Mouse (Mus musculus) midbrain, embryonic 14.5 days (tissue): ENCODE data around the gene Cdh8. TPM values are rescaled to one million over a fixed set of nuclear protein-coding genes. Genes with fewer than 3 reads are reported as not detected.

Source experiments
- ATAC-seq: fragments of 200-750 bp; cut with Nextera tagmentation; 2 replicates; pipeline ENCODE4 v1.8.0; 2017; ENCODE audit warnings: moderate number of reproducible peaks, moderate library complexity; ENCODE audit not compliant: low FRiP score, low TSS enrichment
- DNase-seq: peaks from one replicate; pipeline ENCODE4 v3.0.0-alpha.2; 2015
- H3K27ac ChIP-seq: fragments of 300-500 bp; sonication (generic); replicated peaks from 2 replicates; pipeline ENCODE4 v1.5.1; 2014; ENCODE audit warnings: mild to moderate bottlenecking, low read depth, low read length, moderate library complexity
- H3K27me3 ChIP-seq: fragments of 300-500 bp; sonication (generic); 2 replicates; pipeline ENCODE4 v1.6.1; 2014; ENCODE audit warnings: low read length, control low read depth, mixed read lengths; ENCODE audit not compliant: control insufficient read depth, insufficient read depth
- H3K36me3 ChIP-seq: fragments of 300-500 bp; sonication (generic); 2 replicates; pipeline ENCODE4 v1.6.1; 2014; ENCODE audit warnings: low read length, control low read depth; ENCODE audit not compliant: control insufficient read depth, insufficient read depth
- H3K4me1 ChIP-seq: fragments of 300-500 bp; sonication (generic); 2 replicates; pipeline ENCODE4 v1.6.1; 2014; ENCODE audit warnings: mild to moderate bottlenecking, antibody characterized with exemption, low read length, control low read depth; ENCODE audit not compliant: control insufficient read depth, insufficient read depth
- H3K4me2 ChIP-seq: fragments of 300-500 bp; sonication (generic); 2 replicates; pipeline ENCODE4 v1.6.1; 2014; ENCODE audit warnings: mild to moderate bottlenecking, low read length, moderate library complexity
- H3K4me3 ChIP-seq: fragments of 300-500 bp; sonication (generic); replicated peaks from 2 replicates; pipeline ENCODE4 v1.5.1; 2014; ENCODE audit warnings: low read depth, low read length
- H3K9ac ChIP-seq: fragments of 300-500 bp; sonication (generic); replicated peaks from 2 replicates; pipeline ENCODE4 v1.6.1; 2014; ENCODE audit warnings: mild to moderate bottlenecking, low read length, moderate library complexity
- H3K9me3 ChIP-seq: fragments of 300-500 bp; sonication (generic); 2 replicates; pipeline ENCODE4 v1.6.1; 2016; ENCODE audit warnings: low read length, control low read depth, mixed read lengths; ENCODE audit not compliant: control insufficient read depth
- WGBS: fragments of 180-500 bp; shearing (Covaris S2); extraction: QIAGEN DNeasy Blood & Tissue Kit; methylation state at CpG from one replicate; pipeline ENCODE4 v1.1.7; 2014; 5-methylcytosine and 5-hydroxymethylcytosine counted together
- polyA plus RNA-seq: library from polyadenylated mRNA; unstranded; fragments of >200 nt; fragmentation: Nextera tagmentation; extraction: Ambion mirVana; gene quantifications from 2 replicates; pipeline ENCODE4 v1.2.1, GENCODE M21; 2014

Cdh8 gene
- 48.1 and 60.4 TPM in 2 replicates for polyA plus RNA-seq

DNA sequence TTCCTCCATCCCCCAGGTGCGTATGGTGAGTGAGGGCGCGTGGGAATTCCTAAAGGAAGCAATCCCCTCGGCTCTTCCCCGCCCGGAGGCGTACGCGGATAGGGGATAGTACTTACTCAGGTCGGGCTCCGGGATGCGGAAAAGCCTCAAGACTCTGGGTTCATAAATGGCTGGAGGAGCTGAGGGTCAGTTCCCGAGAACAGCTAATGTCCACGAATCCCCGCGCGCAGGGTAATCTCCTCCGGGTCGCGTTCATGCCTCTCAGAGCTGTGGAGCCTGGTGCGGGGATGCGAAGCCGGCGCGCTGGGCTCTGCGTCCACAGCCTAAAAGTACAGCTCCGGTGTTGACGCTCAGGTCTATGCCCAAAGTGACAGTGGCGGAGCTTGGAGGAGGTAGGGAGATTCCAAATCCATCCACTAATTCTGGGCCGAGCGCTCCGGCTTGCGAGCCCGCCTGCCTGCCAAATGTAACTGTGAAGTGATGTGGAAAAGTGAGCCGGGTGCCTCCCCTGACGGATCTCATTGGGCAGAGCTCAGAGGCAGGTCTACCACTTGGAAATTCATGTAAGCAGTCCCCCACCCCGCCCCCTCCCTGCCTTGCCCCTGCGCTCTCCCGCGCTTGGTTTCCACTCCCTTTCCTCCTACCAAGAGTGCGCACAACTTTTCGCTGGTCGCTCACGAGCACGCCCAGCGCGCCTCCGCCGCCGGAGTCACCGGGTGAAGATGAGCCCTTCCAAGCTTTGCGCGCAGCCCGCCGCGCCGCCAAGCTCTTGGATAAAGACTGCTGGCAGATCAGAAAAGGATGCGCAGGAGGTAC, at the start of gene Cdh8:
Cdh8 (minus strand) TSS at position 506 of the 816 bp plus-strand sequence.
- no peaks in the 10 kb centered on the region for H3K36me3 ChIP-seq
- no peaks in the 10 kb centered on the region for H3K9me3 ChIP-seq
- DNase-seq (peak; percentile 90), ATAC-seq (peak; percentile 77)
- H3K27me3 ChIP-seq: no peaks in the 10 kb centered on the region
- peak within 1 kb of the TSS; percentile 71 for H3K9ac ChIP-seq
- peaks cover 13% of the 10 kb centered on the region; the same call in 1 of the 2 replicates for H3K4me1 ChIP-seq
- peak within 1 kb of the TSS; percentile 93 for H3K4me2 ChIP-seq
- H3K4me3 ChIP-seq: peak within 1 kb of the TSS; percentile 68
- peak within 1 kb of the TSS; percentile 82 for H3K27ac ChIP-seq
- WGBS: under 1% methylated on average over 58 of the region's 58 CpGs

DNA sequence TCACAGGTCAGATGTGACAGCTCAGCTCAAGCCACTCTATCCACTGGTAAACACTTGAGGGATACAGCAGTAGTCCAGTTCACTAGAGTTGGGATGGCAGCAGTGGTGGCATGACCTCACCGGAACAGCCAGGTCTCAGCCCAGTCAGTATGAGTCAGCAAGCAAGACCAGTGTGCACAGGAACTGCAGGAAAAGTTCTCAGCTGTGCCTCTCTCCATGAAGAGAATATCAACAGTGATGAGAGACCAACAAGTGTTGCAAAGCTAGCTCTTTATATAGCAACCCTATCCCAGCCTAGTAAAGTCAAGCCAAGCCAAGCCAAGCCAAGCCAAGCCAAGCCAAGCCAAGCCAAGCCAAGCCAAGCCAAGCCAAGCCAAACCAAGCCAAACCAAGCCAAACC, 30.2 kb upstream of the Cdh8 start:
- ATAC-seq: no peak
- WGBS: 98% methylated on average over 1 of the region's 1 CpGs
- H3K27me3 ChIP-seq: no peaks in the 10 kb centered on the region
- no peak for DNase-seq
- H3K4me1 ChIP-seq: no peaks in the 10 kb centered on the region
- H3K4me2 ChIP-seq: no peak overlapping the region
- H3K9ac ChIP-seq: no peak overlapping the region
- no peak overlapping the region for H3K27ac ChIP-seq
- H3K9me3 ChIP-seq: no peaks in the 10 kb centered on the region
- no peak overlapping the region for H3K4me3 ChIP-seq
- no peaks in the 10 kb centered on the region for H3K36me3 ChIP-seq

DNA sequence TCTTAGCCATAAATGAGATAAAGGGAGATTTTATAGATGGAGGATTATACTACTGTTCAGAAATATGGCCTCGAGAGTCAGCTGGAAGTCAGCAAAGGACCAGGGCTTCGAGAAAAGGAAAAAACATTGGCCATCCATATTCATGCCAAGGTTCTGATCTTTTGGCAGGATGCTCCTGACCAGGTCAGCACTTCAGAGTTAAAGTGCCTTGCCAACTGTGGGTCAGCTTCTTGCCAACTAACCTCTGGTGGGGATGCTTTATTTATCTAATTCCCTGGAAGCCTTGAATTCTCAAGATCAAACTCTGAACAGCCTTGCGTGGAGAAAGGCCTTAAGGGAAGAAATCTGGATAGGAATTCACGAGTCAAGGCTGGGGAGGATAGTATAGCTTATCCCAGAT, 9.6 kb upstream of the Cdh8 start:
- Histone ChIP-seq H3K9me3 (no peaks in the 10 kb centered on the region), H3K27me3 (no peaks in the 10 kb centered on the region), H3K36me3 (no peaks in the 10 kb centered on the region), H3K4me3 (no peak overlapping the region), H3K9ac (no peak overlapping the region), H3K4me2 (no peak overlapping the region), H3K27ac (no peak overlapping the region), H3K4me1 (0 out of 2 replicates have a peak, but pooled peaks cover 4% of the 10 kb centered on the region)
- 84% methylated on average over 4 of the region's 4 CpGs for WGBS
- DNase-seq: no peak
- ATAC-seq: no peak

DNA sequence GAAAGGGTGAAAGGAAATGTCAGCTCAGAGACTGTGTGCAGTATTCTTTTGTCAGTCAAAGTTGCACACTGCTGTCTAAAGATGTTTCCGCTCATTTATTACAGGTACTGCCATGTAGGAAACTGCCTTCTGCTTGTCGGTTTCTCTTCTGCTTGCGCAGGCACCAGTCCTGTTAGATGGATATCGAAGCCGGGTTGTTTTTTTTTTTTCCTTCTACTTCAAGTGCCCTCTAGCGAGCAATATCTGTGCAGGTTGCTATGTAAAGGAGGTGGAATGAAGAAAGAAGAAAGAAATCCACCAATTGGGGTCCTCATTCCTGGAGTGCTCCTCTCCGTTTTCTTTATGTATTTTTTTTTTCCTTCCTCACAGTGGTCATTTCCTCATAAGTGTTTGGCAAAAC, 5.2 kb upstream of the Cdh8 start:
- 9% methylated on average over 7 of the region's 7 CpGs for WGBS
- no peak overlapping the region for H3K9ac ChIP-seq
- H3K4me1 ChIP-seq: peaks cover 14% of the 10 kb centered on the region; the same call in 1 of the 2 replicates
- peak overlapping the region; percentile 48 for H3K4me2 ChIP-seq
- peak; percentile 81 for DNase-seq
- no peaks in the 10 kb centered on the region for H3K36me3 ChIP-seq
- H3K4me3 ChIP-seq: no peak overlapping the region
- ATAC-seq: no peak
- no peak overlapping the region for H3K27ac ChIP-seq
- H3K9me3 ChIP-seq: no peaks in the 10 kb centered on the region
- H3K27me3 ChIP-seq: no peaks in the 10 kb centered on the region

DNA sequence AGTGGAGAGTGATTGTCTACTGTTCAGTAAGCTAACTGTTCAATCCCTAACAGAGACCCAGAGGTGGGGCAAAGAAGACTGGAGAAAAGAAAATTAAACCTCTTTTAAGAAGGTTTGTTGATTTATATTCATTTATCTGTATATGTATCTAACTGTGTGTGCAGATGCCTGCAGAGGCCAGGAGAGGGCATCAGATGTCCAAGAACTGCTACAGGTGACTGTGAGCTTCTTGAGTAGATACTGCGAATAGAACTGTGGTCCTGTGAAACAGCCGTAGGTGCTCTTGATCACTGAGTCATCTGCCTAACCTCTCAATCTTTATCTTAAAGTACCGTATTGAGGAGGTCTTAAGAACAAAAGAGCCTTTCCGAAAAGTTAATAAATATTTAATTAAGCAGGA, 3.5 kb upstream of the Cdh8 start:
- WGBS: 89% methylated on average over 4 of the region's 4 CpGs

DNA sequence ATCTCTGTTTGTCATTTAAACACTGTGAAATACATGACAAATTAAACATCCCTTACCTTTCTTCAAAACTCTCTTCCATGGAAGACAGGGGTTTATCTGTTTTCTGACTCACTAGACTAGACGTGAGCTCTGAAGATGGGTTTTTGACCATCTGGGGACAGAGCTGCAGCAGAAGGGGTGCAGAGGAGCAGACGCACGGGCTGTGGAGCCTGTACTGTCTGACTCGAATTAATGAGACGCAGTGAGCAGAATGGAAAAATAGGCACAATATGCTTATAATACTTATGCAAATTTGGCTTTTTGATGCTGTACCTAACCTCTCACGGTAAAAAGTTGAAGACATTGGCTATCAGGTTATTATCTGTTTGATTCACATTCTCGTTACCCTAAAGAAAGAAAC, 1.2 kb upstream of the Cdh8 start:
- H3K27me3 ChIP-seq: no peaks in the 10 kb centered on the region
- H3K9me3 ChIP-seq: no peaks in the 10 kb centered on the region
- WGBS: 16% methylated on average over 7 of the region's 7 CpGs
- 0 out of 2 replicates have a peak overlapping the region, but pooled peaks have one; percentile 17 for H3K27ac ChIP-seq
- H3K4me2 ChIP-seq: peak overlapping the region; percentile 93
- ATAC-seq (no peak), DNase-seq (peak; percentile 56)
- peak overlapping the region; percentile 68 for H3K4me3 ChIP-seq
- no peaks in the 10 kb centered on the region for H3K36me3 ChIP-seq
- peaks cover 17% of the 10 kb centered on the region; the same call in 1 of the 2 replicates for H3K4me1 ChIP-seq
- H3K9ac ChIP-seq: peak overlapping the region; percentile 71

More for the DNA sequence above, 3.5 kb upstream of the Cdh8 start:
- no peak overlapping the region for H3K27ac ChIP-seq
- H3K36me3 ChIP-seq: no peaks in the 10 kb centered on the region
- no peak overlapping the region for H3K4me3 ChIP-seq
- no peak overlapping the region for H3K9ac ChIP-seq
- no peak overlapping the region for H3K4me2 ChIP-seq
- H3K9me3 ChIP-seq: no peaks in the 10 kb centered on the region
- DNase-seq (peak; percentile 21), ATAC-seq (no peak)
- no peaks in the 10 kb centered on the region for H3K27me3 ChIP-seq
- peaks cover 14% of the 10 kb centered on the region; the same call in 1 of the 2 replicates for H3K4me1 ChIP-seq

DNA sequence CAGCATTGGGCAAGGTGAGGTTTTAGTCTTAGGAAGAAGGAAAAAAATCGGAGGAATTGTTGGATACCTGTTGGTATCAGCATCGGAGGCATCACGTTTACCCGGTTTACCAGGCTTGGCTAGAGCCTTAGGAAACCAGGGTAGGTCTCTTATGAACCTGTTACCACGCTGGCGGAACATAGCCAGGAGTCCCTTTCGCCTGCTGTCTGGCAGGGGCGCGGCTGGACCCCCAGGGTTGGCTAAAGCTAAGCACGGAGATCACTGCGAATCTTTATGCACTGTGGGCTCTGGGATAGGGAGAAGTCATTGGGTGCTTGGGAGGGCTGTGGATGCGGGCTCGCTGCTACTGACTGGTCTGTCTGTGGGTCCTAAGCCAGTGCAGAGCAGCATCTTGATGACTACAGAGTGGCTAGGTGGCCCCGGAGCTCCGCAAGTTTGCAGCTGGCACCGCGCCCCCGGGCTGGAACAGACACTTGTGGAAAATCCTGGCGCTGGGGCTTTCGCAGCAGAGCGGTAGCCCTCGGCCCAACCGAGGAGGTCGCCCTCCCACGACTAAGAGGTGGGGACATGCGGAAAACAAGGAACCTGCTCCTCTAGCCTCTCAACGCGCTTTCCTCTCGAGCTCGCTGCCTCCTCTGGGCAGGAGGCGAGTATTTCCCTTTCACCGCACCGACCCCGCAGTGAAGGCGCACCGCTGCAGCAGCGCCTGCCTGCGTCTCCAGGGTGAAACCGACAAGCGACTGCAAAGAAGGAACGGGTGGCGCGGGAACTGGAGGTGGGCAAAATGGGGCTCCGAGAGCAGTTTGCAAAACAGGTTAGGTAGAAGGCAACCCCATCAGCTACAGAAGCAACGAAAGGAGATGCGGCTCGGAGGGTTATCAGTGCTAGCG, 950 bp downstream of the Cdh8 start:
- H3K4me2 ChIP-seq: peak overlapping the region; percentile 93
- H3K36me3 ChIP-seq: no peaks in the 10 kb centered on the region
- under 1% methylated on average over 48 of the region's 48 CpGs for WGBS
- DNase-seq: peak; percentile 73
- ATAC-seq: peak; percentile 40; the same call in 1 of the 2 replicates
- H3K27me3 ChIP-seq: no peaks in the 10 kb centered on the region
- H3K9me3 ChIP-seq: no peaks in the 10 kb centered on the region
- peaks cover 13% of the 10 kb centered on the region; the same call in 1 of the 2 replicates for H3K4me1 ChIP-seq
- H3K27ac ChIP-seq: peak overlapping the region; percentile 82
- H3K9ac ChIP-seq: peak overlapping the region; percentile 71
- peak overlapping the region; percentile 68 for H3K4me3 ChIP-seq

DNA sequence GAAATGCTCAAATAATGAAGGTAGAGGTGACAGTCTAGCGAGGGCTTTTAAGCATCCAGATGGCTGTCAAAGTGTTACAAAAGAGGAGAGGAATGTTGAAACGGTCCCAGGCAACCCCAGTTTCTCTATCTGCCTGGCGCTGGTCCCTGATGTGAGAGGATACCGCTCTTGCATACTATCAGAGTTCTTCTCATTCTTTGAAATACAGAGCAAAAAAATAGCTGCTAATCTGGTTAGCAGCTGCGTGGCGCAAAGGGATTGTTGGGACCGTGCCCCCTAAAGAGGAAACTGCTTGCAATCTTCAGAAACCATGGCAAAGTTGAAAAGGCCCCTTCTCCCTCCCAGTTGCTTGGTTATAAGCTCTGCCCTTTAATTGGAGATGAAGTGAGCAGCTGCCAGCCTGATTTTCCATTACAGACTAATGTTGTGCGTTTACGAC, 1.8 kb downstream of the Cdh8 start:
- Histone ChIP-seq H3K9ac (peak overlapping the region; percentile 71), H3K4me2 (peak overlapping the region; percentile 93), H3K4me3 (peak overlapping the region; percentile 68), H3K36me3 (no peaks in the 10 kb centered on the region), H3K9me3 (no peaks in the 10 kb centered on the region), H3K27me3 (no peaks in the 10 kb centered on the region), H3K27ac (peak overlapping the region; percentile 82), H3K4me1 (peaks cover 13% of the 10 kb centered on the region; the same call in 1 of the 2 replicates)
- 0 out of 2 replicates have a peak, but pooled peaks have one; percentile 17 for ATAC-seq
- WGBS: 3% methylated on average over 9 of the region's 9 CpGs
- DNase-seq: peak; percentile 68
